ENCODE assay signal across 8 mouse cellular contexts in genomic region chr11:96829403-96829812, GRCm38 (mm10). TPM values are rescaled to one million over a fixed set of nuclear protein-coding genes. Genes with fewer than 3 reads are reported as not detected.
A peak's percentile ranks its signal among the peaks of the same experiment; 100 is the strongest.
DNase-seq lines count a peak whose midpoint lies in the region; ATAC-seq and TF ChIP-seq lines count a peak whose summit lies in the region.

No protein-coding gene starts in this region.

- peak; percentile 6 for ATAC-seq in forebrain, postnatal 0 days

- no peak; a peak in 1 of 4 replicates for TF ChIP-seq EP300 in MEL (IDR thresholded peaks at IDR 0.05; ENCODE audit: low read depth in 1 of 2, low read length in 2 of 2)

- peaks cover 8 to 42% of the 10 kb centered on the region in 2 experiments for H3K4me1 ChIP-seq in MEL (ENCODE audit: control insufficient read depth in 1 of 2, insufficient read depth in 2 of 2, low read length in 2 of 2)
- H3K4me1 ChIP-seq in forebrain, postnatal 0 days (ENCODE audit: insufficient read depth), result peaks cover 15% of the 10 kb centered on the region

- H3K4me2 ChIP-seq in forebrain, postnatal 0 days (ENCODE audit: low read depth), result peak overlapping the region; percentile 74

- H3K79me2 ChIP-seq in MEL (ENCODE audit: control insufficient read depth, insufficient read depth, low read length, poor library complexity), result peaks cover 52% of the 10 kb centered on the region
- peaks cover 48% of the 10 kb centered on the region for H3K79me2 ChIP-seq in macrophage (ENCODE audit: inconsistent target)

- peak overlapping the region; percentile 88 for H3K9ac ChIP-seq in MEL (ENCODE audit: control insufficient read depth, low read depth, low read length, poor library complexity, severe bottlenecking)
- H3K9ac ChIP-seq in forebrain, postnatal 0 days, result peak overlapping the region; percentile 79

- 2% methylated on average over 33 of the region's 33 CpGs for WGBS in forebrain, postnatal 0 days
- 3% methylated on average over 17 of the region's 33 CpGs for WGBS in macrophage (ENCODE audit: missing documents)

- no peak for TF ChIP-seq RAD21 in MEL (IDR thresholded peaks at IDR 0.05; ENCODE audit: low read depth, low read length)

- no peak for TF ChIP-seq CTCF in MEL (IDR thresholded peaks at IDR 0.05 in 2 of 3, conservative IDR thresholded peaks at IDR 0.05 in 1 of 3; ENCODE audit: control insufficient read depth in 1 of 3, insufficient read depth in 1 of 3, low read depth in 2 of 3, low read length in 3 of 3, poor library complexity in 1 of 3, severe bottlenecking in 1 of 3)
- TF ChIP-seq CTCF in forebrain, postnatal 0 days (IDR thresholded peaks at IDR 0.05; ENCODE audit: low read depth), result 0 out of 2 replicates have a peak, but pooled peaks have one; percentile 13

- no peaks in the 10 kb centered on the region for H3K9me3 ChIP-seq in MEL (replicated peaks; ENCODE audit: insufficient read depth, low read length)
- no peaks in the 10 kb centered on the region for H3K9me3 ChIP-seq in forebrain, postnatal 0 days (ENCODE audit: low read length)

- H3K4me3 ChIP-seq in MEL (ENCODE audit: control insufficient read depth in 1 of 2, insufficient read depth in 1 of 2, low read depth in 2 of 2, low read length in 2 of 2) (peak overlapping the region; percentile 74 to 77), macrophage (ENCODE audit: inconsistent target) (peak overlapping the region; percentile 77)
- peak overlapping the region; percentile 87 for H3K4me3 ChIP-seq in forebrain, postnatal 0 days (ENCODE audit: low read depth, low read length)

- DNase-seq in MEL (ENCODE audit: low read depth, low spot score), result peak; percentile 94
- peak; percentile 60 for DNase-seq in brain, adult 2 months (ENCODE audit: low read depth, low spot score)
- DNase-seq in forebrain, postnatal 0 days, result no peak
- peak; percentile 95 for DNase-seq in heart, postnatal 4 days
- DNase-seq in layer of hippocampus, postnatal 10 days (ENCODE audit: low spot score in 2 of 2), result peak; percentile 70 to 77
- peak; percentile 63 for DNase-seq in right cerebral cortex, adult 18-20 months
- peak; percentile 93 for DNase-seq in urinary bladder, postnatal 14 days (ENCODE audit: low spot score)

- peak in 1 of 2 experiments; percentile 76; a peak in 2 of 4 replicates for TF ChIP-seq POLR2A in MEL (IDR thresholded peaks at IDR 0.05; ENCODE audit: control insufficient read depth in 1 of 2, insufficient read depth in 1 of 2, low read depth in 1 of 2, low read length in 2 of 2, poor library complexity in 1 of 2)

- H3K27ac ChIP-seq in MEL (ENCODE audit: control insufficient read depth, low read depth, low read length) (peak overlapping the region; percentile 86), macrophage (peak overlapping the region; percentile 75)
- peak overlapping the region; percentile 89 for H3K27ac ChIP-seq in forebrain, postnatal 0 days (ENCODE audit: low read depth, low read length)

- H3K36me3 ChIP-seq in MEL (ENCODE audit: control insufficient read depth in 1 of 2, insufficient read depth in 2 of 2, low read length in 2 of 2) (peaks cover 10 to 44% of the 10 kb centered on the region in 2 experiments), macrophage (ENCODE audit: inconsistent target) (no peaks in the 10 kb centered on the region)
- peaks cover 13% of the 10 kb centered on the region for H3K36me3 ChIP-seq in forebrain, postnatal 0 days (ENCODE audit: insufficient read depth)

- H3K27me3 ChIP-seq in MEL (ENCODE audit: control insufficient read depth in 1 of 2, insufficient read depth in 2 of 2, low read length in 2 of 2), result peaks cover 0 to 1% of the 10 kb centered on the region in 2 experiments; a peak in 2 of 4 replicates
- H3K27me3 ChIP-seq in forebrain, postnatal 0 days (ENCODE audit: insufficient read depth, low read length), result no peaks in the 10 kb centered on the region

TF ChIP-seq in MEL, 35 proteins besides CTCF, POLR2A, EP300 and RAD21 (continues in another document):
- no peak for TF ChIP-seq GATA1 (IDR thresholded peaks at IDR 0.05; ENCODE audit: low read depth, low read length)
- TF ChIP-seq USF1 (IDR thresholded peaks at IDR 0.05; ENCODE audit: low read depth, low read length), result 0 out of 2 replicates have a peak, but pooled peaks have one; percentile 9
- peak; percentile 86 for TF ChIP-seq TBP (IDR thresholded peaks at IDR 0.05; ENCODE audit: low read depth, low read length)
- peak; percentile 65 for TF ChIP-seq MAX (IDR thresholded peaks at IDR 0.05; ENCODE audit: low read length)
- no peak for TF ChIP-seq TAL1 (IDR thresholded peaks at IDR 0.05; ENCODE audit: low read length)
- no peak for TF ChIP-seq MAFK (IDR thresholded peaks at IDR 0.05; ENCODE audit: borderline replicate concordance, low read depth, low read length)
- no peak for TF ChIP-seq KAT2A (conservative IDR thresholded peaks at IDR 0.05; ENCODE audit: low read depth, low read length)
- TF ChIP-seq ETS1 (IDR thresholded peaks at IDR 0.05; ENCODE audit: low read depth, low read length), result no peak; the same call in 1 of the 2 replicates
- TF ChIP-seq ZKSCAN1 (IDR thresholded peaks at IDR 0.05; ENCODE audit: low read depth, low read length), result no peak
- no peak for TF ChIP-seq USF2 (IDR thresholded peaks at IDR 0.05; ENCODE audit: borderline replicate concordance in 1 of 2, insufficient read depth in 1 of 2, low read depth in 1 of 2, low read length in 2 of 2)
- peak; percentile 84 for TF ChIP-seq MXI1 (IDR thresholded peaks at IDR 0.05; ENCODE audit: low read depth, low read length)
- peak; percentile 90 for TF ChIP-seq ZMIZ1 (IDR thresholded peaks at IDR 0.05; ENCODE audit: low read depth, low read length)
- TF ChIP-seq SMC3 (IDR thresholded peaks at IDR 0.05; ENCODE audit: low read depth, low read length), result no peak
- 0 out of 2 replicates have a peak, but pooled peaks have one; percentile 34 for TF ChIP-seq TCF12 (IDR thresholded peaks at IDR 0.05; ENCODE audit: low read depth, low read length)
- TF ChIP-seq MYC (IDR thresholded peaks at IDR 0.05; ENCODE audit: low read depth, low read length), result peak; percentile 61; the same call in 1 of the 2 replicates
- no peak for TF ChIP-seq ZC3H11A (IDR thresholded peaks at IDR 0.05; ENCODE audit: low read depth, low read length)
- no peak for TF ChIP-seq RCOR1 (IDR thresholded peaks at IDR 0.05; ENCODE audit: low read depth, low read length)

RNA-seq across cellular contexts. Expression of gene Nfe2l1, which starts 0.4 kb away (rescaled TPM):
- total RNA-seq in MEL (2012; rRNA removed), result 44.8 and 47.0 TPM in 2 replicates
- polyA plus RNA-seq in MEL (2012; ENCODE audit: insufficient read depth in 1 of 2, insufficient read length in 2 of 2, low read depth in 1 of 2, low replicate concordance in 2 of 2, missing spikeins in 1 of 2) (10 to 100 TPM; 37.5 to 66.5 TPM), macrophage (2018) (85.5 to 118 TPM (median 95.5 TPM) in 3 replicates)
- total RNA-seq in forebrain, postnatal 0 days (2014; rRNA removed), result 46.5 and 57.4 TPM in 2 replicates
- 47.3 and 62.4 TPM in 2 replicates for polyA plus RNA-seq in forebrain, postnatal 0 days (2015; fragmentation: Nextera tagmentation; extraction: Ambion mirVana)
- total RNA-seq in heart, postnatal 4 days (2021), result 100 to 1,000 TPM; 200 to 203 TPM
- 100 to 1,000 TPM; 183 to 193 TPM for total RNA-seq in layer of hippocampus, postnatal 10 days (2021)
- total RNA-seq in macrophage (2018; cell fraction: chromatin; rRNA removed), result 100 to 1,000 TPM in 25 of 26 experiments, 10 to 100 TPM in 1; 97.9 to 361 (median 196) TPM
- 100 to 1,000 TPM in 25 of 26 experiments, 10 to 100 TPM in 1; 98.7 to 304 (median 159) TPM for total RNA-seq in macrophage (2018; cell fraction: cytosol; rRNA removed)
- total RNA-seq in macrophage (2018; cell fraction: nucleus; rRNA removed), result 100 to 1,000 TPM; 116 to 523 (median 261) TPM

RNA-seq across cellular contexts. Expression of gene Copz2, which starts 20.3 kb away (rescaled TPM):
- total RNA-seq in MEL (2012; rRNA removed), result 0.95 and 2.1 TPM in 2 replicates
- 1 to 10 TPM in 1 of 2 experiments, not detected in 1; 6.3 TPM for polyA plus RNA-seq in MEL (2012; ENCODE audit: insufficient read depth in 1 of 2, insufficient read length in 2 of 2, low read depth in 1 of 2, low replicate concordance in 2 of 2, missing spikeins in 1 of 2)
- 5.8 and 7.1 TPM in 2 replicates for total RNA-seq in forebrain, postnatal 0 days (2014; rRNA removed)
- polyA plus RNA-seq in forebrain, postnatal 0 days (2015; fragmentation: Nextera tagmentation; extraction: Ambion mirVana), result 14.8 and 14.9 TPM in 2 replicates
- 10 to 100 TPM; 51.2 to 52.7 TPM for total RNA-seq in heart, postnatal 4 days (2021)
- total RNA-seq in layer of hippocampus, postnatal 10 days (2021), result 1 to 10 TPM; 4.2 to 5.6 TPM
- 10 to 100 TPM in 9 of 26 experiments, 1 to 10 TPM in 17; 1.8 to 29.4 (median 6.1) TPM for total RNA-seq in macrophage (2018; cell fraction: chromatin; rRNA removed)
- 10 to 100 TPM in 13 of 26 experiments, 1 to 10 TPM in 13; 6.1 to 30.0 (median 13.8) TPM for total RNA-seq in macrophage (2018; cell fraction: cytosol; rRNA removed)
- total RNA-seq in macrophage (2018; cell fraction: nucleus; rRNA removed), result 10 to 100 TPM in 7 of 26 experiments, 1 to 10 TPM in 19; 2.0 to 27.7 (median 5.4) TPM
- polyA plus RNA-seq in macrophage (2018), result 11.9 to 23.0 TPM (median 16.0 TPM) in 3 replicates

RNA-seq across cellular contexts. Expression of gene Cbx1, which starts 40.5 kb away (rescaled TPM):
- total RNA-seq in MEL (2012; rRNA removed), result 132 and 135 TPM in 2 replicates
- polyA plus RNA-seq in MEL (2012; ENCODE audit: insufficient read depth in 1 of 2, insufficient read length in 2 of 2, low read depth in 1 of 2, low replicate concordance in 2 of 2, missing spikeins in 1 of 2) (100 to 1,000 TPM; 152 to 368 TPM), macrophage (2018) (40.5 to 73.7 TPM (median 45.0 TPM) in 3 replicates)
- total RNA-seq in forebrain, postnatal 0 days (2014; rRNA removed), result 57.0 and 62.4 TPM in 2 replicates
- polyA plus RNA-seq in forebrain, postnatal 0 days (2015; fragmentation: Nextera tagmentation; extraction: Ambion mirVana), result 53.7 and 55.6 TPM in 2 replicates
- total RNA-seq in heart, postnatal 4 days (2021), result 10 to 100 TPM; 69.6 to 72.0 TPM
- total RNA-seq in layer of hippocampus, postnatal 10 days (2021), result 10 to 100 TPM; 56.3 to 61.8 TPM
- total RNA-seq in macrophage (2018; cell fraction: chromatin; rRNA removed), result 10 to 100 TPM; 20.3 to 98.2 (median 50.7) TPM
- total RNA-seq in macrophage (2018; cell fraction: cytosol; rRNA removed), result 10 to 100 TPM; 25.5 to 43.3 (median 36.3) TPM
- 10 to 100 TPM; 17.8 to 78.4 (median 39.7) TPM for total RNA-seq in macrophage (2018; cell fraction: nucleus; rRNA removed)

RNA-seq across cellular contexts. Expression of gene Snx11, which starts 52.0 kb away (rescaled TPM):
- total RNA-seq in MEL (2012; rRNA removed), result 33.9 and 43.1 TPM in 2 replicates
- polyA plus RNA-seq in MEL (2012; ENCODE audit: insufficient read depth in 1 of 2, insufficient read length in 2 of 2, low read depth in 1 of 2, low replicate concordance in 2 of 2, missing spikeins in 1 of 2) (10 to 100 TPM in 1 of 2 experiments, not detected in 1; 33.7 TPM), macrophage (2018) (14.2 to 28.6 TPM (median 20.6 TPM) in 3 replicates)
- total RNA-seq in forebrain, postnatal 0 days (2014; rRNA removed), result 59.2 and 68.8 TPM in 2 replicates
- 32.7 and 37.1 TPM in 2 replicates for polyA plus RNA-seq in forebrain, postnatal 0 days (2015; fragmentation: Nextera tagmentation; extraction: Ambion mirVana)
- 10 to 100 TPM; 15.5 to 18.2 TPM for total RNA-seq in heart, postnatal 4 days (2021)
- 10 to 100 TPM; 43.1 to 49.0 TPM for total RNA-seq in layer of hippocampus, postnatal 10 days (2021)
- total RNA-seq in macrophage (2018; cell fraction: chromatin; rRNA removed), result 100 to 1,000 TPM; 101 to 284 (median 211) TPM
- 10 to 100 TPM in 25 of 26 experiments, 1 to 10 TPM in 1; 9.6 to 32.1 (median 18.4) TPM for total RNA-seq in macrophage (2018; cell fraction: cytosol; rRNA removed)
- total RNA-seq in macrophage (2018; cell fraction: nucleus; rRNA removed), result 100 to 1,000 TPM in 15 of 26 experiments, 10 to 100 TPM in 11; 57.9 to 199 (median 104) TPM
